Comparison of ENCODE assay signal across 8 mouse cellular contexts in genomic region chr7:56042353-56042752, GRCm38 (mm10). TPM values are rescaled to one million over a fixed set of nuclear protein-coding genes. Genes with fewer than 3 reads are reported as not detected.
DNase-seq lines count a peak whose midpoint lies in the region; ATAC-seq lines count a peak whose summit lies in the region.

No protein-coding gene starts in this region.

- DNase-seq in heart, adult 8-10 months (ENCODE audit: low spot score), result peak; percentile 61
- peak; percentile 91 for DNase-seq in brain, adult 2 months (ENCODE audit: low read depth, low spot score)
- DNase-seq in hindlimb bud, embryonic 11.5 days (ENCODE audit: extremely low spot score, low read depth, low spot score), result peak; percentile 63
- peak; percentile 56 to 74 for DNase-seq in left cerebral cortex, adult 8-10 months (ENCODE audit: low spot score in 2 of 2)
- DNase-seq in midbrain, embryonic 14.5 days, result peak; percentile 83
- DNase-seq in spleen, postnatal 36 days (ENCODE audit: low spot score in 2 of 2), result peak; percentile 66 to 71

- no peak overlapping the region for H3K4me3 ChIP-seq in heart, embryonic 12.5 days
- no peak overlapping the region for H3K4me3 ChIP-seq in midbrain, embryonic 14.5 days (replicated peaks; ENCODE audit: low read depth, low read length)

- no peak for ATAC-seq in heart, embryonic 12.5 days (ENCODE audit: insufficient number of reproducible peaks, low FRiP score)
- peak; percentile 90 for ATAC-seq in erythroid progenitor cell, adult 5-6 weeks (replicated peaks; ENCODE audit: low FRiP score, poor library complexity, severe bottlenecking)
- ATAC-seq in midbrain, embryonic 14.5 days (ENCODE audit: low FRiP score, low TSS enrichment), result no peak

- H3K27ac ChIP-seq in heart, embryonic 12.5 days (ENCODE audit: poor library complexity, severe bottlenecking), result no peak overlapping the region
- H3K27ac ChIP-seq in midbrain, embryonic 14.5 days (replicated peaks; ENCODE audit: low read depth, low read length), result no peak overlapping the region

- no peaks in the 10 kb centered on the region; the same call in 1 of the 2 replicates for H3K9me3 ChIP-seq in heart, embryonic 12.5 days (replicated peaks)
- H3K9me3 ChIP-seq in midbrain, embryonic 14.5 days (ENCODE audit: control insufficient read depth, low read length), result no peaks in the 10 kb centered on the region

- no peak overlapping the region for H3K9ac ChIP-seq in heart, embryonic 12.5 days
- no peak overlapping the region for H3K9ac ChIP-seq in midbrain, embryonic 14.5 days (replicated peaks; ENCODE audit: low read length)

- no peaks in the 10 kb centered on the region for H3K36me3 ChIP-seq in heart, embryonic 12.5 days
- no peaks in the 10 kb centered on the region for H3K36me3 ChIP-seq in midbrain, embryonic 14.5 days (ENCODE audit: control insufficient read depth, insufficient read depth, low read length)

- H3K27me3 ChIP-seq in heart, embryonic 12.5 days (replicated peaks), result no peaks in the 10 kb centered on the region
- no peaks in the 10 kb centered on the region for H3K27me3 ChIP-seq in midbrain, embryonic 14.5 days (ENCODE audit: control insufficient read depth, insufficient read depth, low read length)

- no peak overlapping the region for H3K4me2 ChIP-seq in heart, embryonic 12.5 days
- no peak overlapping the region for H3K4me2 ChIP-seq in midbrain, embryonic 14.5 days (ENCODE audit: low read length)

- 11% methylated on average over 5 of the region's 5 CpGs for WGBS in heart, embryonic 12.5 days
- 18% methylated on average over 5 of the region's 5 CpGs for WGBS in midbrain, embryonic 14.5 days

- H3K4me1 ChIP-seq in heart, embryonic 12.5 days (replicated peaks), result no peaks in the 10 kb centered on the region
- H3K4me1 ChIP-seq in midbrain, embryonic 14.5 days (ENCODE audit: control insufficient read depth, insufficient read depth, low read length), result no peaks in the 10 kb centered on the region

RNA-seq across cellular contexts. Expression of gene Herc2, which starts 7.6 kb away (rescaled TPM):
- total RNA-seq in heart, adult 8-10 months (2022), result 10 to 100 TPM; 41.9 to 48.4 (median 45.2) TPM
- polyA plus RNA-seq in heart, embryonic 12.5 days (2016; fragmentation: Nextera tagmentation; extraction: Ambion mirVana), result 20.6 and 20.8 TPM in 2 replicates
- total RNA-seq in erythroid progenitor cell, adult 5-6 weeks (2015; ENCODE audit: low replicate concordance), result 39.0 and 65.6 TPM in 2 replicates
- 173 and 232 TPM in 2 replicates for total RNA-seq in erythroid progenitor cell, adult 5-6 weeks (2017; ENCODE audit: low replicate concordance)
- 100 to 1,000 TPM; 115 to 140 (median 125) TPM for total RNA-seq in left cerebral cortex, adult 8-10 months (2022)
- polyA plus RNA-seq in midbrain, embryonic 14.5 days (2014; fragmentation: Nextera tagmentation; extraction: Ambion mirVana), result 52.3 and 58.7 TPM in 2 replicates

RNA-seq across cellular contexts. Expression of gene Nipa1, which starts 22.6 kb away (rescaled TPM):
- total RNA-seq in heart, adult 8-10 months (2022), result 1 to 10 TPM; 7.4 to 9.0 (median 7.8) TPM
- 4.5 and 4.9 TPM in 2 replicates for polyA plus RNA-seq in heart, embryonic 12.5 days (2016; fragmentation: Nextera tagmentation; extraction: Ambion mirVana)
- 35.0 and 46.1 TPM in 2 replicates for total RNA-seq in erythroid progenitor cell, adult 5-6 weeks (2015; ENCODE audit: low replicate concordance)
- total RNA-seq in erythroid progenitor cell, adult 5-6 weeks (2017; ENCODE audit: low replicate concordance), result 39.1 and 52.6 TPM in 2 replicates
- total RNA-seq in left cerebral cortex, adult 8-10 months (2022), result 10 to 100 TPM; 63.2 to 75.9 (median 64.6) TPM
- 19.4 and 20.1 TPM in 2 replicates for polyA plus RNA-seq in midbrain, embryonic 14.5 days (2014; fragmentation: Nextera tagmentation; extraction: Ambion mirVana)
